Comparison of ENCODE assay signal across 13 mouse cellular contexts in the genomic region with DNA sequence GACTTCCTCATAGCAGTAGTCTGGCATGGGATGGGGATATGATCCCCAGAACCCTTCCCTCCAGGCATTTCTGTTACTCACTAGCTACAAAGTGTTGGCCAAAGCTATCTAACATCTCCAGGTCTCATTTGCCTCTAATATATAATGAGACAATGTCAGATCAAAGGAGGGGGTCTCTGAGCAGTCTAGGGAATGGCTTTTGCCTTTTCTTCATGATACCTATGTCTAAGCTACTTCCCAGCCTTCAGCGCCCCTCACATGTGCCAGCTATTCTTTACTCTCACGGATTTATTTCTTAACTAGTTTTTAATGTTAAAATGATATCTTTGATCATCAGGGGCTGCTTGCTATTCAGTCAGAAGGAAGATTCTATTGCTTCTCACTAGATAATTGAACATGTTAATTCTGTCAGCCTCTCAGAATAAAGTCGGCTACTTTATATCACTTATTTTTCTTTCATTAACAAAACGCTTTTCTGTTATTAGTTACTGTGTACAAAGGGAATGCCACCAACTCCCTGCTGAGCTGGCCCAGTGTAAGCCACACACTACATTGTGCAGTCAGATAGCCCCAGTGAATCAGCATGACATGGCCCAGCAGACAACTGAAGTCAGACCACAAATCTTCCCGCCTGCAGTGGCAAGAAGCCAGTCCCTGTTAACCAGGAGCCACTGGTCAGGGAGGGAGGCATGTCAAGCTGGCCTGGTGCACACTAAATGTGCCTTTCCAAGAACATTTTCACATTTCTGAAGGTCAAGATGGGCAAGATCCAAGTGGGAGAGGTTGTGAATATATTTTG.
DNase-seq lines count a peak whose midpoint lies in the region; ATAC-seq lines count a peak whose summit lies in the region.
"Had no signal": no experiment of that assay in that cellular context is flagged by ENCODE, and none has a peak within 500 bp of the region (broad histone marks: within the 10 kb centered on the region; RNA-seq: fewer than 3 reads in every experiment).

No protein-coding gene starts in this region.

- peak; percentile 68; the same call in 1 of the 2 replicates for ATAC-seq in hindbrain, embryonic 16.5 days
- ATAC-seq in hindbrain, embryonic 11.5 days (ENCODE audit: low FRiP score): no peak
- ATAC-seq in neural tube, embryonic 11.5 days (ENCODE audit: insufficient read depth, low FRiP score, low TSS enrichment): peak; percentile 81
- no peak for ATAC-seq in forebrain, embryonic 16.5 days
- ATAC-seq: forebrain, embryonic 15.5 days had no signal

- H3K4me2 ChIP-seq in hindbrain, embryonic 16.5 days (ENCODE audit: low read length): no peak overlapping the region
- no peak overlapping the region for H3K4me2 ChIP-seq in hindbrain, embryonic 11.5 days (replicated peaks; ENCODE audit: low read depth, low read length)
- H3K4me2 ChIP-seq in neural tube, embryonic 11.5 days (ENCODE audit: low read depth): no peak overlapping the region
- no peak overlapping the region for H3K4me2 ChIP-seq in forebrain, embryonic 16.5 days (ENCODE audit: low read length)
- H3K4me2 ChIP-seq: embryonic facial prominence, embryonic 15.5 days; forebrain, embryonic 15.5 days; liver, embryonic 15.5 days had no signal

- H3K9me3 ChIP-seq in hindbrain, embryonic 16.5 days (ENCODE audit: control insufficient read depth, low read length): no peaks in the 10 kb centered on the region
- no peaks in the 10 kb centered on the region for H3K9me3 ChIP-seq in hindbrain, embryonic 11.5 days (ENCODE audit: control insufficient read depth, low read length)
- H3K9me3 ChIP-seq in neural tube, embryonic 11.5 days (ENCODE audit: control insufficient read depth, low read length): no peaks in the 10 kb centered on the region
- no peaks in the 10 kb centered on the region for H3K9me3 ChIP-seq in forebrain, embryonic 16.5 days (ENCODE audit: control insufficient read depth, low read length)
- H3K9me3 ChIP-seq: embryonic facial prominence, embryonic 15.5 days; forebrain, embryonic 15.5 days; liver, embryonic 15.5 days had no signal

- WGBS in hindbrain, embryonic 16.5 days: 47% methylated on average over 5 of the region's 5 CpGs
- WGBS in hindbrain, embryonic 11.5 days: 62% methylated on average over 5 of the region's 5 CpGs
- 48% methylated on average over 5 of the region's 5 CpGs for WGBS in neural tube, embryonic 11.5 days
- WGBS in forebrain, embryonic 16.5 days: 68% methylated on average over 5 of the region's 5 CpGs

- no peak overlapping the region for H3K4me3 ChIP-seq in hindbrain, embryonic 16.5 days (ENCODE audit: low read length)
- H3K4me3 ChIP-seq in hindbrain, embryonic 11.5 days (ENCODE audit: low read depth, low read length): no peak overlapping the region
- no peak overlapping the region for H3K4me3 ChIP-seq in neural tube, embryonic 11.5 days (ENCODE audit: low read depth, low read length)
- H3K4me3 ChIP-seq in forebrain, embryonic 16.5 days (replicated peaks; ENCODE audit: low read length): no peak overlapping the region
- H3K4me3 ChIP-seq: embryonic facial prominence, embryonic 15.5 days; forebrain, embryonic 15.5 days; liver, embryonic 15.5 days had no signal

- H3K4me1 ChIP-seq in hindbrain, embryonic 16.5 days (ENCODE audit: control insufficient read depth, insufficient read depth, low read depth, low read length): no peaks in the 10 kb centered on the region
- H3K4me1 ChIP-seq in hindbrain, embryonic 11.5 days (replicated peaks; ENCODE audit: control insufficient read depth, insufficient read depth, low read length): no peaks in the 10 kb centered on the region
- H3K4me1 ChIP-seq in neural tube, embryonic 11.5 days (ENCODE audit: control insufficient read depth, insufficient read depth, low read length): no peaks in the 10 kb centered on the region
- no peaks in the 10 kb centered on the region for H3K4me1 ChIP-seq in forebrain, embryonic 16.5 days (replicated peaks; ENCODE audit: control insufficient read depth, insufficient read depth, low read length)
- H3K4me1 ChIP-seq: embryonic facial prominence, embryonic 15.5 days; forebrain, embryonic 15.5 days; liver, embryonic 15.5 days had no signal

- H3K27ac ChIP-seq in hindbrain, embryonic 16.5 days (ENCODE audit: low read depth, low read length): no peak overlapping the region
- H3K27ac ChIP-seq in hindbrain, embryonic 11.5 days (ENCODE audit: low read depth, low read length): no peak overlapping the region
- H3K27ac ChIP-seq in neural tube, embryonic 11.5 days (ENCODE audit: low read depth, low read length): no peak overlapping the region
- H3K27ac ChIP-seq in forebrain, embryonic 16.5 days (ENCODE audit: low read length): no peak overlapping the region
- H3K27ac ChIP-seq: embryonic facial prominence, embryonic 15.5 days; forebrain, embryonic 15.5 days; liver, embryonic 15.5 days had no signal

- no peaks in the 10 kb centered on the region for H3K27me3 ChIP-seq in hindbrain, embryonic 16.5 days (replicated peaks; ENCODE audit: control insufficient read depth, insufficient read depth, low read length)
- no peaks in the 10 kb centered on the region for H3K27me3 ChIP-seq in hindbrain, embryonic 11.5 days (ENCODE audit: control insufficient read depth, insufficient read depth, low read length)
- no peaks in the 10 kb centered on the region for H3K27me3 ChIP-seq in neural tube, embryonic 11.5 days (ENCODE audit: control insufficient read depth, insufficient read depth, low read length)
- H3K27me3 ChIP-seq in forebrain, embryonic 16.5 days (replicated peaks; ENCODE audit: control insufficient read depth, insufficient read depth, low read length): no peaks in the 10 kb centered on the region
- H3K27me3 ChIP-seq: embryonic facial prominence, embryonic 15.5 days; forebrain, embryonic 15.5 days; liver, embryonic 15.5 days had no signal

- H3K36me3 ChIP-seq in hindbrain, embryonic 16.5 days (ENCODE audit: control insufficient read depth, insufficient read depth, low read length): no peaks in the 10 kb centered on the region
- no peaks in the 10 kb centered on the region for H3K36me3 ChIP-seq in hindbrain, embryonic 11.5 days (ENCODE audit: control insufficient read depth, insufficient read depth, low read length)
- no peaks in the 10 kb centered on the region for H3K36me3 ChIP-seq in neural tube, embryonic 11.5 days (ENCODE audit: control insufficient read depth, insufficient read depth, low read length)
- no peaks in the 10 kb centered on the region for H3K36me3 ChIP-seq in forebrain, embryonic 16.5 days (ENCODE audit: control insufficient read depth, insufficient read depth)
- H3K36me3 ChIP-seq: embryonic facial prominence, embryonic 15.5 days; forebrain, embryonic 15.5 days; liver, embryonic 15.5 days had no signal

- DNase-seq in hindbrain, embryonic 11.5 days (ENCODE audit: low spot score): no peak
- DNase-seq in neural tube, embryonic 11.5 days (ENCODE audit: low spot score): peak; percentile 18
- no peak for DNase-seq in neural tube, embryonic 10.5 days (ENCODE audit: extremely low spot score, low spot score)
- DNase-seq in adrenal gland, adult 2 months: peak; percentile 63
- peak; percentile 52 for DNase-seq in mesoderm, embryonic 11.5 days (ENCODE audit: low read depth, low spot score)
- DNase-seq in gastrocnemius, postnatal 10 days: no peak
- DNase-seq: kidney, adult 18-20 months; midbrain, embryonic 14.5 days had no signal

- H3K9ac ChIP-seq in hindbrain, embryonic 16.5 days (ENCODE audit: low read depth, low read length): no peak overlapping the region
- H3K9ac ChIP-seq in hindbrain, embryonic 11.5 days (ENCODE audit: low read depth, low read length): no peak overlapping the region
- H3K9ac ChIP-seq in neural tube, embryonic 11.5 days (ENCODE audit: low read length): no peak overlapping the region
- no peak overlapping the region for H3K9ac ChIP-seq in forebrain, embryonic 16.5 days (replicated peaks; ENCODE audit: low read depth, low read length)
- H3K9ac ChIP-seq: embryonic facial prominence, embryonic 15.5 days; forebrain, embryonic 15.5 days; liver, embryonic 15.5 days had no signal

Comparison
In these comparisons a context has a peak if more than half of its experiments do, and no peak if none do; other contexts are left out.
1. ATAC-seq: peak in hindbrain, embryonic 16.5 days (single experiment) and neural tube, embryonic 11.5 days (single experiment); none in hindbrain, embryonic 11.5 days (single experiment) and forebrain, embryonic 16.5 days (single experiment).
2. DNase-seq: peak in neural tube, embryonic 11.5 days (single experiment), adrenal gland, adult 2 months (single experiment) and mesoderm, embryonic 11.5 days (single experiment); none in hindbrain, embryonic 11.5 days (single experiment), neural tube, embryonic 10.5 days (single experiment) and gastrocnemius, postnatal 10 days (single experiment).